Mouse (Mus musculus): ENCODE measurements around the gene Csnk1g2.
"Not testable (repeated sequence)": the region's sequence is repeated elsewhere in the genome, so short reads cannot be mapped to it uniquely, and the experiment has no call there.

Csnk1g2 gene

DNA sequence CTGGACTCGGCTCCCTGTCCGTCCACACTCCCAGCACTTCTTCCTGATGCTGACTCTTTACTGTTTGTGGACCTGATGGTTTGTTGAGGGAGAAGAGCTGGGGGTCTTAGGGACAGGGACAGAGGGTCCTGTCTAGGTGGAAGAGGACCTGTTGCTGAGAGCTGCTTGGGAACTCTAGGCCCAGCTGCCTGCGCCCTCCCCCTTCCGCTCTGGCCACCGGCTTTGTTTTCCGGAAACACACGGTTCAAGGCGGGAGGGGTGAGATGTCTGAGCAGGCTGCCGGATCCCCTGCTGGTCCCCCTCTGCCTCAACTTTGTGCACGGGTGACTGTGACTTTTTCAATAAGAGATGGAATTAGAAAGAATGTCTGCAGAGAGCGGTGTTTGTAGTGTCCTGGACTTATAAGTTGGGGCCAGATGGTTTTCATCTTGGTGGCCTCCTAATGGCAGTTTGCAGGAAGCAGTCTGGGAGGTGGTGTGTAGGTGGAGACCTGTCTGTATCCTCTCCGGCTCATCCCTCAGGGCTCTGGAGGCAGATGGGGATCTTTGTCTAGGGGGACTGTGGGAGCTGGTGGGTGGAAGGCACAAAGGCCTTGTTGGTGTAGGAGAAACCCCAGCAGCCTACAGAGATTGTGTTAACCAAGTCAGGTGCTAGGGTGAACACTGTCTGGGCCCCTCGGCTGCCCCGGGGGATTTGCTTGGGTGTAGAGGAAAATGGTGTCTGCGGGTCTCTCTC is 986 bp downstream of the Csnk1g2 start:
- peak; percentile 74 to 78 for DNase-seq

DNA sequence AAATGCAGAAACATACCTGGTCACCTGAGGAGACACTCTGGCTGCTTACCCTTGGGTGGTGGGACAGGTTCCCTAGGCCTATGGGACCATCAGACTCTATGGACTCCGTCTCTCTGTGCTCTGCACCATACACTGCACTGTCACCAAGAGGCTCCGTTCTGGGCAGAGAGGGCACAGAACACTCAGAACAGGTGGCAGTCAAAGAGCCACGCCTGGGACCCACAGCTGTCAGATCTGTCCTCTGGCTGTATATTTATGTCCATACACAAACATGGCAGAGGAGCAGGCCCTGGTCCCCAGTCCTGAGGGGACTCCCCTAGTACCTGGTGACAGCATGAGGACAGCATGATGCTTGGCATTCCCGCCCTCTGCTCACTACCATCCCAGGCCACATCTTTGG is 3.1 kb downstream of the Csnk1g2 start:
- no peak for DNase-seq

DNA sequence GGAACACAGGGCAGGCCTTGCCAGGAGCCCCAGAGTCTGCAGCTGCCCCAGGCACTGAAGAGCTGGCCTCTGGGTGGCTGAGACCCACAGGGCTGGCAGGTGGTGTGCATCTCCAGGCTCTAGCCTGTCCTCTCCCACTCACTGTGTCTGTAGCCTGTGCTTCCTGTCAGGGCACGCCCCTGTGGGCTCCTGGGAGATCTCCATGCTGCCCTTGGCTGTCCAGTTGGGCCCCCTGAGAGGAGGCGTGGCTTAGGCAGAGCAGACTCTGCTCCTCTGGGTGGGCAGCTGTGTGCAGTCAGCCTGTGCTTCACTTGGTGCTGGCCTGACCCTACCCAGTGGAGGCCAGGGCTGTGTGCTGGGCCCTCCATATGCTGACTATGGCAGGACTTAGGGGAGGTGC is 5.0 kb downstream of the Csnk1g2 start:
- peak; percentile 39 to 73 for DNase-seq

DNA sequence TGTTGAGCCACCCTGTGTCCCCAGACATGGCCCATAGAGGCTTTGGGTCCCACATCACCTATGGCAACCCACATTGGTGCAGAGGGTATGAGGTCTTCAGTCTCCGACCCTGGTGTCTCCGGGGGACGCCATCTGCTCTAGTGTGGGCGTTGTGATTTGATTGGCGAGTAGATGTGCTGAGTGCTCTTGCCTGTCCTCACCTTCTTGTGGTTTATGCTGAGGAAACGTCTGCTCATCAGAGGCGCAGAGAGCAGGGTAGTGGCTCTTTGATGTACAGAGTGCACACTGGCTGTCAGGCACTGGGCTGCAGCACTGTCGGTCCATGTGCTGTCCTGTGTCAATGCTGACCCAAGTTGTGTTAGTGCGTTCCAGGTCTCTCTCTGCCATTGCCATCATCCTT is 6.3 kb downstream of the Csnk1g2 start:
- no peak for DNase-seq

DNA sequence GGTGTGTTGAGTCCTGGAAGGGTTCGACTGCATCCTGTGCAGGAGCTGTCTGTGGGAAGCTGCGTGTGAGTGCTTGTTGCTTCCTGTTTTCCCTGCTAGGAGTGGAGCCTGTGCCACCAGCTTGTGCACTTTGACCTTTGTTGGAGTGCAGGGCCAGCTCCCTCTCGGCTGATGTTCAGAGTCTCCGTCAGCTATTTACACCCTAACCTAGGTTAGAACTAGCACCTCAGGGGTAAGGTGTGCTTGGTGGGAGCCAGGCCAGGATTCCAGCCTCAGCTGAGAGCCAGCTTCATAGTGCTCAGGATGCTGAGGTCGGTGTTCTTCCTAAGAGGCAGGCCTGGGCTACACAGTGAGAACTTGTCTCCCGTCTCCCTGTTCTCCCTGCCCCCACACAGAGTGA is 12.7 kb downstream of the Csnk1g2 start:
- no peak for DNase-seq

DNA sequence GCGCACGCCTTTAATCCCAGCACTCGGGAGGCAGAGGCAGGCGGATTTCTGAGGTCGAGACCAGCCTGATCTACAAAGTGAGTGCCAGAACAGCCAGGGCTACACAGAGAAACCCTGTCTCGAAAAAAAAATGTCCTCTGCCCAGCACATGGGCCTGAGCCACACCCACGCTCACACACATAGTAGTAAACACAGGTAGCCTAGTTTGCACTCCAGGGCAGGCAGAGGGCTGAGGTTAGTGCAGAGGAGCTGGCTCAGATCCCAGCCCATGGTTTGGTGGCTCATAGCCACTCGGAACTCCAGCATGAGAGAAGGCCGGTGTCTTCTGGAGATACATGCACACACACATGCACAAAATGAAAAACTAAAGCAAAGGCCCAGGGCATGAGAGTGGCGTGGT is 24.3 kb downstream of the Csnk1g2 start:
- DNase-seq: no peak

DNA sequence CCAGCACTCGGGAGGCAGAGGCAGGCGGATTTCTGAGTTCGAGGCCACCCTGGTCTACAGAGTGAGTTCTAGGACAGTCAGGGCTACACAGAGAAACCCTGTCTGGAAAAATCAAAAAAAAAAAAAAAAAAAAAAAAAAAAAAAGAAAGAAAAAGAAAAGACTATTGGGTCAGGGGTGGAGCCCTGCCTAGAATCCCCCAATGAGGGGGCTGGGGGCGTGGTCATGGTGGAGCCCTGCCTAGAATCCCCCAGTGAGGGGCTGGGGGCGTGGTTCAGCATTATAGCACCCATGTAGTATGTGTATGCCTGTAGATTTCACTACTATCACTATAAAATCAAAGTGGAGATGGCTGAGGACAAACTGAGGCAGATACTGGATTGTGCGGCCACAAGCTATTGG is 27.3 kb downstream of the Csnk1g2 start:
- DNase-seq: not testable (repeated sequence)

DNA sequence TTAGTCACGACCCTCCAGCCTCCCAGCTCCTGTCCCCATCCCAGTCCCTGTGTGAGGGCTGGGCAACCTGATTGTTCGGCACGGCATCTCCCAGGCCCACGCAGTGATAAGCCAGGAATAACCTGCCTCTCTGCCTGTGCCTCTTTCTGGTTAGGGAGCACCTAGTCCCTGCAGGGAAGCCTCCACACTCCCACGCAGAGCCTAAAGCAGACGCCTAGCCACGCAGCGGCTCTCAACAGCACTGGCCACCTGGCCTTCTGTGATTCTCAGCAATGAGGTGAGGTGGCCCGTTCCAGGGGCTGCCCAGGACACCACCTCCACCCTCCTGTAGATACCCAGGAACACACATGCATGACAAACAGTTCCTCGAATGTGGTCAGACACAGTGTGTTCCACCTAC is 27.8 kb downstream of the Csnk1g2 start:
- no peak for DNase-seq

DNA sequence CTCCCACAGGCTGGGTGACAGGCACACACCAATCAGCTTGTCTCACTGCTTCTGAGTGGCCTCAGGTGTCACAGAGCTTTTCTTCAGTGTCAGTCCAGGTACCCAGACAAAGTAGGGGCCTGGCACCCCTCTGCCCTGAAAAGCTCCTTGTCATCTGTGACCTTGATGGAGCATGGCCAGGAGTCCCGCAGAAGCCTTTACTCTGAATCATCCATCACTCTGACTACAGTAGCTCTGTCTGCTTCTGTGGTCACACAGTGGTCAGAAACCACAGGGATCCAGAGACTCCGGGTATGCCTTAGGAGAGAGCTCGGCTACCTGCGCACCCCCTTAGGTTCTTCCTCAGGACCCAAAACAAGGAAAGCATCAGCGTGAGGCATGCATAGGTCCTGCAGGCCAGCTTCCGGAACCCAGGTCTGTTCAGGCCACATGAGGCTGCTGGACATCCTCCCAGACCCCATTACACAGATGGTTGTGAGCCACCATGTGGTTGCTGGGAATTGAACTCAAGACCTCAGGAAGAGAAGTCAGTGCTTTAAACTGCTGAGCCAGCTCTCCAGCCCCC is 30.6 kb downstream of the Csnk1g2 start:
- DNase-seq: no peak

DNA sequence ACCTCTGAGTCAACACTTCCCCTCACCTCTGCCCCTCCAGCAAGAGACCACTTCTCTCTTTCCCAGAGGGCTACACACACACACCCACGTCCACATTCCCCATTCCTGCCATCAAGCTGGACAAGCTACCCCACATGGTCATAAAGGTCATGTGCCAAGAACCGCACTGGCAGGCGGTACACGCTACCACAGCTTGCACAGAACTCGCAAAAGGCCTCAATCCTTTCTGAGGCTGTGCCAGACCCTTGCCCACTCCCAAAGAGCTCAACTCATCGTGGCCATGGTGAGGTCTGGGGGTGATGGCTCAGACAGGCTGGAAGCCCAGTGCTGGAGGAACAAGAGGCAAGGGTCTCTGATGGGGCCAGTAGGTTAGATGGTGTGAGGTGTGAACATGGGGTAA is 32.2 kb downstream of the Csnk1g2 start:
- peak in 1 of 2 experiments; percentile 23 for DNase-seq

DNA sequence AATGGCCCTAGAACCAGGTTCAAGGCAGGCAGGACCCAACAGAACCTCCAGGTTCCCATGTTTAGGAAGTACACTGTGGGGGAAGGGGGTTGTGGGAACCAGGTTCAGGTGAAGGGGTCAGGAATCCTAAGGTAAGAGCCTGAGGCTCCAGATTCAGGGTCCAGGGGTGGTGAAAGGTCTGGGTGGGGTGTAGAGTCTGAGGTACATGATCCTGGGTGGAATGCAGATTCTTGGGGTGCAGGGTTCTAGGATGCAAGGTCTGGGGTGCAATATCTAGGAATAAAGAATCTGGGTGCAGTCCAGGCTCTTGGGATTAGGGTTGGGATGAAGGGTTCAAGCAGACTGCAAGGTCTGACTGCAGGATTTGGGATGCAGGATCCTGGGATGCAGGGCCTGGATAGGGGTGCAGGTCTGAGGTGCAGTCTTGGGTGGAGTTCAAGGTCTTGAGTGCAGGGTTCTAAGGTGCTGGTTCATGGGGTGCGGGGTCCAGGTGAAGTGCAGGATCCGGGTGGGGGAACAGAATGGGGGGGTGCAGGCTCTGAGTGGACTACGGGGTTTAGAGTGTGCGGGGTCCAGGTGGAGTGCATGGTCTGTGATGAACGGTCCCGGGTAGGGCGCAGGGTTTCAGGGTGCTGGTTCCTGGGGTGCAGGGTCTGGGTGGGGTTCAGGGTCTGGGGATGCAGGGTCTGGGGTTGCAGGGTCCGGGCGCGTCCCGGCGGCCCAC is 32.9 kb downstream of the Csnk1g2 start:
- no peak for DNase-seq

DNA sequence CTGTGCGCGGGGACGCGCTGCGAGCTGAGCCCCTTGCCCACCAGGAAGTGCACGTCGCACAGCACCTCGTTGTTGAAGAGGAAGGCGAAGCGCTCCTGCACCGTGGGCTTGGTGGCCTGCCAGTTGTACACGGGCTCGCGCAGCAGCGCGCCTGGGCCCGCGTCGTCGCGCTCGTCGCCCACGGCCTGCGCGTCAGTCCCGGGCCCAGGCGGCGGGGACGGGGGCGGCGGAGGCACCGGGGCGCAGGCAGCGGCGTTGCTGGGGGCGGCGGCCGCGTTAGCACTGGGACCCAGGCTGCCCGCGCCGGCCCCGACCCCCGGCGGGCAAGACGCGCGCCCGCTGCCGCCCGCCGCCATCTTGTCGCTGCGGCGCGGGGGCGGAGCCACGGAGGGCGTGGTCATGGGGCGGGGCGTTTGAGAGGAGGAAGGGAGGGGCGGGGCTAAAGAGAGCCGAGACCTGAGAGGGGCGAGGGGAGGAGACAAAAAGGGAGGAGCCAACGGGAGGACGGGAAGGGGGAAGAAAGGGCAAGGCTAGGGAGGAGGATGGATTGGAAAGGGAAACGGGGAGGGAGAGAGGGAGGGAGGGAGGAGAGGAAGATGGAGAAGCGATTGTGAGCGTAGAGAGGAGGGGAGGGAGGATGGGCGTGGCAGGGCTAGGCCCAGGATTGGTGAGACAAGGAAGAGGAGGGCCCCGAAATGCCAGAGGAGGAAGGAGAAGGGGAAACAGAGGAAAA is 33.7 kb downstream of the Csnk1g2 start:
- DNase-seq: peak; percentile 96 to 97

DNA sequence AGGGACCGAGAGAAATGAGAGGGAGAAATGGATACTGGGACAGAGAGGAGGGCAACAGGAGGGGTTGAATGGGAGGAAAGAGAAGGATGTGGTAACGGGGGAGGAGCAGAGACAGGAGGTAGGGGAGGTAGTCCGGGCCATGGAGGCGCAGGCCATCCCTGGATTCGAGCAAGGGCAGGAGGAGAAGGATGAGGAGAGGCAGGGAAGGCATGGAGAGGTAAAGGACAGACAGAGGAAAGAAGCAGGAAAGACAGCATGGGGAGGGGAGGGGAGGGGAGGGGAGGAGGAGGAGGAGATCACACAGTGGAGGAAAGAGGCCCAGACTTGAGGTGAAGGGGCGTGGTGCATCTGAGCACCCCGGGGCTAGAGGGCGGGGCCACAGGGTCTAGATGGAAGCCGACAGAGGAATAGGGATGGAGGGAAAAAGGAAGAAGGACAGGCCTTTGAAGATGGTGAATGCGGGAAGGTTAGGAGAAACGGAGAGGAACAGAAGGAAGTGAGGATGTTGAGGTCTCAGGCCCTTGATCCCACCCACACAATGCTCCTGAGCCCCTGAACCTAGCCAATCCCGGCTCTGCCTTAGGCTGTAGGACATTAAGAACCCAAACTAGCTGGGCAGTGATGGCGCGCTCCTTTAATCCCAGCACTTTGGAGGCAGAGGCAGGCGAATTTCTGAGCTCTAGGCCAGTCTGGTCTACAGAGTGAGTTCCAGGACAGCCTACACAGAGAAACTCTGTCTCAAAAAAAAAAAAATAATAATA is 34.4 kb downstream of the Csnk1g2 start, which contains the start of gene Btbd2:
TSS of gene Btbd2 (minus strand) at position 209 of the 761 bp plus-strand sequence.
- no peak for DNase-seq

DNA sequence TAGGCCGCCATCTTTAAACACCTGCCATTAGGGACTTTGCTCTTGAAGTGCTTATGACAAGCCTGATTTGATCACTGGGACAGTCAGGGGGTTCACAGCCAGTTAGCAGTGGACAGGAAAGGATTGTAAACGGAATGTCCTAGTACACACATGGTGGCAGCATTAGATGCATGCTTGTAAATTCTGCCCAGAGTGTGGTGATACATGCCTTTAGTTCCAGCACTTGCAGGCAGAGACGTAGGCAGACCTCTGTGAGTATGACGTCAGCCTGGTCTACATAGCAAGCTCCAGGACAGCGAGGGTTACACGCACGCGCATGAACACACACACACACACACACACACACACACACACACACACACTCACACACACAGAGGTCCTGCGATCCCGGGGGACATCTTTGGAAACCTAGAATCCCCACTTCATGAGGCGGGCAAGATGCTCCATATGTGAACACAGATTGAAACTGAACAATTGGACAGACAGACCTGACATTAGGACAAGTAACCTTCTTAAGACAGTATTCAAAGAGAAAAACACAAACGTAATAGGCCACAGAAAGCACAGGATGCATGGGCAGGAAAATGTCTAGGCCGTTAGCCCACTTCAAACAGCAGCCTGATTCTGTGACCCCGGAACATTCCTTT is 35.7 kb downstream of the Csnk1g2 start:
- no peak for DNase-seq

DNA sequence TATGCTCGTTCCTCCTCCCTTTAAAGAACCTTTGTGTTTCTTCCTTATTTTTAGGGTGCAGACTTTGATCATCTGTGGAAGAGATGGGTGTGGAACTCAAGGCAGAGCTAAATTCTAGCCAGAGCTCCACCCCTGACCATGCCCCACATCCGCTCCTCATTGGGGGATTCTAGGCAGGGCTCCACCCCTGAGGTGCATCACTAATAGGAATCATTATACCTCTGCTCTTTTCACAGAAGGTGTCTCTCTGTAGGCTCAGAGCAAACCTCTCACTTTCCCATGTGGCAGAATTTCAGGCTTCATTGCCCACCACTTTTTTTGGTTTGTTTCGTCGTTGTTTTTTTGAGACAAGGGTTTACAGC is 36.2 kb downstream of the Csnk1g2 start:
- DNase-seq: no peak

DNA sequence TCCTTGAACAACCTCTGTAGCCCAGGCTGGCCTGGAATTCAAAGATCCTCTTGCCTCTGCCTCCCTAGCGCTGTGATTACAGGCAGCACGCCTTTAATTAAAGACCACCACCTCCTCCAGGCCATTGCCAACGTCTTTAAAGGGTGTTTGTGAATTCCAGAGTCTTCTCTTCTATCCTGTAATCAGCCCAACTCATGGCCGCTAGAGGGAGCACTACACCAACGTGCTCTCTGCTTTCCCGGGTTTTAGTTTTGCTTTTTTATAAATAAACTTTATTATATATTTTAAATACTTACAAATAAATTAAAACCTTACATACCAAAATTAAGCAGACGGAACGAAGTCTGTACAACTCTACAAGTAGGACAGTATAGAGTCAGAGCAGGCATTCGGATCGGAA is 36.6 kb downstream of the Csnk1g2 start:
- peak in 1 of 2 experiments; percentile 82 for DNase-seq

DNA sequence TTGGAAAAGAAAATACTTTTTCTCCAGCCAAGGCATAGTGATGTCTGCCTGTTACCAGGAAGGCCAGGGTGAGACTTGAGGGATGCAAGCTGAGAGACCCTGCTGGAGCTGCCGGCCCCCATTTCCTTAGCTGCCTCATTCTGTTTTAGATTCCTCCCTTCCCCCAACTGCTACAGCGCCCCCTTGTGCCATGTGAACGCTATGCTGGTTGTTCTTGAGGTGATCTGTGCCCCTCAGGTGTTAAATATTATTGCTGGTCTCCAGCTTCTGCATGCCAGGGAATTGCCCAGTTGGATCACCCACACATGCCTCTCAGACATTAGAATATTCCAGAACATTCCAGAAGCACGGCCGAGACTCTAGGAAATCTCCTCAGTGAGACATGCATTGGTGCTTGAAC is 38.5 kb downstream of the Csnk1g2 start:
- peak in 1 of 2 experiments; percentile 79 for DNase-seq

DNA sequence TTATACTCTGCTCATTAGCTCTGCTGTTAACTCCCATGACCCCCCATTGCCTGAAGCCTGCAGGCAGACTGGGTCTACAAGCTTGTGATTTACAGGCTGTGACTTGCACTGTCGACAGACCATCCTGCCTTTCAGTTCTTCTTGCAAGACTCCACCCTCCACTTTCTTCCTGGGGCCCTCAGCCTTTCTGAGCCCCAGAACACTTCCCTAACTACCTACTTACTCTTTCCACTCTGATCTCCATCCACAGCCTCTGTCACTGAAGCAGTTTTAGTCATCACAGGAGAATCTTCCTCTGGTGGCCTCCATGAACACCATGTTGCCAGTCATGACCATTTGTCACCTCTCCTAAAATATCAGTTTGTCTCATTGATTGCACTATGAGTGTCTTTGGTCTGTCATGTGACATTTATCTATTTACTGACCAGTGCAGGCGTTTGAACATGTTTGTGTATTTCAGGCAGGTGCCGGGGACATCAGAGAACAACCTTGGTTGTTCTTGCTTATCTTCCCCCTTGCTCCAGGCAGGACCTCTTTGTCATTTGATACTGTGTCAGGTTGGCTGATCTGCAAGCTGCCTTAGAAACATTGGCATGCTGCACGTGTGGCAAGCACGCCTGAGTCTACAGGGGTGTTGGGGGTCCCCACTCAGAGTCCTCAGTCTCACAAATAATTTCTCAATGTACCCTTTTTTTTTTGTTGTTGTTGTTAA is 41.0 kb downstream of the Csnk1g2 start:
- no peak for DNase-seq

DNA sequence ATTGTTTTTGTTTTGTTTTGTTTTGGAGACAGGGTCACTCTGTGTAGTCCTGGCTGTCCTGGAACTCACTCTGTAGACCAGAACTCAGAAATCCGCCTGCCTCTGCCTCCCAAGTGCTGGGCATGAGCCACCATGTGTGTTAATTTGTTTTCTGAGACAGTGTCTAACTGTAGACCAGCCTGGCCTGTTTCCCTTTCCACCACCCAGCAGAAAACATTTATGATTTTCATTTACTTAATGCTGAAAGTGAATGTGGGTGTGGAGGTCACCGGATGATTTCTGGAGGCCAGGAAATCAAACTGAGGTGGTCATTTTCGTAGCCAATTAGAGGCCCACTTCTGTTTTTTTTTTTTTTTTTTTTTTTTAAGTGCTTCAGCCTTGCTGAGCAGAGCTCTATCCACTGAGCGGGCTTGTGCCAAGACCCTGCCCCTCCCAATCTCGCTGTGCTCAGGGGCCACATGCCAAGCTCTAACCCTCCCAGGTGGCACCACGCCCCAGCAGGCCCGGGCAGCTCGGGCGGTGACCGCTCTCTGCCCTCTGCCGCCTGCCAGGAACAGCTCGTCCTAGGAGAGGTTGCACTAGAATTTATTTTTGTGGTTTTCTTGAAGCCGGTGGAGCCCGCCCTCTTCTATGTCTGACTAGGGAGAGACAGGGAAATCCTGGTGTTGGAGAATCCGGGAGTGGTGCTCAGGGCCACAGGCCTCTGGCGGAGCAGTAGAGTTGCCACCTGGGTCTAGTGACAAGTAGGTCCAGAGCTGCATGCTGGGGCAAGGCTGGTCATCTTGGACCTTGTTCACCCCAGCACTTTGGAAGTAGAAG is 41.8 kb downstream of the Csnk1g2 start:
- DNase-seq: peak; percentile 89 to 96

DNA sequence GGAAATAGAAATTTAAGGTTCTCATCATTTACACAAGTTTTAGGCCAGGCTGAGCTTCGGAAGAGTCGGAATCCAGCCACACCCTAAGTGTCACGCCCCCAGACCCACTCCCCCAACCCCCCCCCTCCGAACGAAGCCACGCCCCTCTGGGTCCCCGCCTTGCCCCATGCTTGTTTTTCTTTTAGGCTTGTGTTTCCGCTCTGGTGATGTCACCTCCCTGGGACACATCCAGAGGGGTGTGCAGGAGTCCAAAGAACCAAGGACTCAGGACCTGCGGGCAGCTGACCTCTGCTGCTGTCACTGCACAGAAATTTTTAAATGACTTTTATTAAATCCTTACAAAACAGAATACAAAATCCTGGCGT is 42.4 kb downstream of the Csnk1g2 start:
- DNase-seq: peak; percentile 77 to 85

DNA sequence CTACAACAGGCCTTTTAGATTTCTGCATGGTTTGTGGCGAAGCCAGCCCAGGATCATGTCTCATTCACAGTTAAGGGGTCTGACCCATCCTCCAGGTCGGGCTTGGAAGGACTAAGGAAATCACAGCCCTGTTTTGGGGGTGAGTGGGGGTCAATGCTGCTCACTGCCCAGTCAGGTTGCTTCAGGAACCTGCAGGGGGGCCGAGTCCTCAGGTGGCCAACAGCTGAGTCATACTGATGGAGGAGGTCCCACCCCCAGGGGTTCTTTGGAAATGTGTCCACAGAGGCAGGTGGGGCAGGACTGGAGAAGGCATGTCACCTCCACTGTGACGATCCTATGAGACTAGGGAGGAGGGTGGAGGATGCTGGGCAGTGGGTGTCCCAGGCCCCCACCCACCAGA is 42.8 kb downstream of the Csnk1g2 start:
- peak in 1 of 2 experiments; percentile 41 for DNase-seq
